Comparison of ENCODE assay signal across 16 mouse cellular contexts in the genomic region with DNA sequence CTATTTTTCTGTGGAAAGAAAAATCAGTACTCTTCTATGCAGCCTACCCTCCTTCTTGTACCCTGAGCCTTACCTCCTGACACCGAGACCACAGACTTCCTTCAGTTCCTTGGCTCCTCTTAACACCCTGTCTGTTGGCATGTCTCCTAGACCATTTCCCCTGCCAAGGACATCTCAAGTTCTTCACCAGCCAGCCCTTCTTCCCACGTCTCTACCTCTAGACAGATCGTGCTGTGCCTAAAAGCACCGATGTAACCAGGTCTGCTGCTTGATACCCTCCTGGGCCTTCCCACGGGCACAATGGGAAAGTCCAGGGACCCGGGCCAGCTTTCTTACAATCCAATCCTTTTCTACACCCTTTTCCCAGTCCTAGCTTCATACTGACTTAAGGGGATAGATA. TPM values are rescaled to one million over a fixed set of nuclear protein-coding genes. Genes with fewer than 3 reads are reported as not detected.
DNase-seq lines count a peak whose midpoint lies in the region; ATAC-seq lines count a peak whose summit lies in the region.
"Had no signal": no experiment of that assay in that cellular context is flagged by ENCODE, and none has a peak within 500 bp of the region (broad histone marks: within the 10 kb centered on the region; RNA-seq: fewer than 3 reads in every experiment).

No protein-coding gene starts in this region.

- DNase-seq in frontal cortex, postnatal 14 days (ENCODE audit: low spot score in 2 of 2): no peak
- DNase-seq in heart, adult 11 months: peak; percentile 69
- no peak for DNase-seq in heart, postnatal 36 days
- peak; percentile 32 to 41 for DNase-seq in right cerebral cortex, postnatal 10 days (ENCODE audit: low spot score in 2 of 2)
- DNase-seq in right cerebral cortex, adult 2 months (ENCODE audit: low spot score in 2 of 2): no peak
- DNase-seq in telencephalon, adult 2 months (ENCODE audit: low read depth, low spot score): peak; percentile 22
- DNase-seq: cerebellum, adult 11-12 months; cerebellum, postnatal 25 days; kidney, postnatal 25 days; lung, postnatal 4 days; midbrain, embryonic 14.5 days; thymus, postnatal 14 days had no signal

- peak; percentile 38 for ATAC-seq in frontal cortex, adult (ENCODE audit: low TSS enrichment)
- ATAC-seq: CD4-positive, CD25-positive, alpha-beta regulatory T cell, adult 4 months; forebrain, embryonic 14.5 days; intestine, embryonic 16.5 days had no signal

- intact Hi-C loops in heart, postnatal 36 days (cut with DNase I): no loop called here

RNA-seq across cellular contexts. Expression of a gene that starts 57.2 kb away (rescaled TPM):
- total RNA-seq in heart, postnatal 36 days (2021): 10 to 100 TPM; 30.9 to 32.2 TPM

RNA-seq across cellular contexts. Expression of a gene that starts 57.3 kb away (rescaled TPM):
- total RNA-seq in heart, postnatal 36 days (2021): 10 to 100 TPM; 32.4 to 33.0 TPM

Comparison
In these comparisons a context has a peak if more than half of its experiments do, and no peak if none do; other contexts are left out.
1. DNase-seq: peak in heart, adult 11 months (single experiment), right cerebral cortex, postnatal 10 days (2 of 2) and telencephalon, adult 2 months (single experiment); none in frontal cortex, postnatal 14 days (0 of 2), heart, postnatal 36 days (0 of 2) and right cerebral cortex, adult 2 months (0 of 2).